Mouse (Mus musculus): ENCODE measurements around the gene C2cd5.

DNA sequence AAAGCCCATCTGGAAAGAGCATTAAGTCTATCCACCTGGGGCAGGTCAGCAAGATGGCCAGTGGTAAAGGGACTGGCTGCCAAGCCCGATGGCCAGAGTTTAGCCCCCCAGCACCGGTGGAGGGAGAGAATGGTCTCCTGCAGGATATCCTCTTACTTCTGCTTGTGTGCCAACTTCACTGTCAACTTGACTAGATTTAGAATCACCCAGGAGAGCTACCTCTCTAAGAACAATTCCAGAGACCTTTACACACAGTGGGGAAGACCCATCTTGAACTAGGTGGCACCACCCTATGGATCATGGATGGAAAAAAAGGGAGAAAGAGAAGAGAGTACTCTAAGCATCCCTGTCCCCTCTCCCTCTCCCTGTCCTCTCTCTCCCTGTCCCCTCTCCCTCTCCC, 107.0 kb downstream of the C2cd5 start:
- TF ChIP-seq CTCF (IDR thresholded peaks at IDR 0.05; ENCODE audit: low read depth) (no peak), EP300 (IDR thresholded peaks at IDR 0.05; ENCODE audit: low read depth) (no peak)
